Comparison of ENCODE assay signal across 18 mouse cellular contexts in the genomic region with DNA sequence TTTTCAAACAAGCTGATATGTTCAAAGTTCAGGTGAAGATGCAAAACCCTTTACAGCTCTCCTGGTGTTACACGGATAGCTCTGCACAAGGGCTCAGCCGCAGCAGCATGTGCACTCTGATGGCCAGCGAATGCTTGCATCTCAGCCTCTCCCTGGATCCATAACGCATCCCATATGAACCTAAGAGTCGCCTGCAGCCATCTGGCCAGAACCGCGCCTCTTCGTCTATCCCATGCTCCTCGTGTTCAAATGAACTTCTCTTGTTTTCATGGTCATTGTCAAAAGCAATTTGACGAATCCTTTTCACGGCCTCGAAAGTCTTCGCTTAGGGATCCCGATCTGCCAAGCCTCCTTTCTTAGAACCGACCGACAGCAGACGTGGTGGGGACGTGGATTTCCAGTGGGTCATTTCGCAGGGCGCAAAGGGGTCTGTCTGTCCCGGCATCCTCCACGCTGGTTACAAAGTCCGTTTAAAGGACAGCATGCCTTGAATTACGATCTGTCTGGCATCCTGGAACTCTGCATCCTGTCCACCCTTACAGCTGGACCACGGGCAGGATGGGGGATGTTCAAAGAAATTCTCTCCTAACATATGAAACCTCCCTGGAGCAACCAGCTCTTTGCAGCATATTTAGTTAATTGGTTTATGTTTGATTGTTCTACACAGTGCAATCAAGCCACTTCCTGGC. TPM values are rescaled to one million over a fixed set of nuclear protein-coding genes. Genes with fewer than 3 reads are reported as not detected.
DNase-seq lines count a peak whose midpoint lies in the region; ATAC-seq lines count a peak whose summit lies in the region.
"Had no signal": no experiment of that assay in that cellular context is flagged by ENCODE, and none has a peak within 500 bp of the region (broad histone marks: within the 10 kb centered on the region; RNA-seq: fewer than 3 reads in every experiment).

No protein-coding gene starts in this region.

- H3K27me3 ChIP-seq in kidney, embryonic 15.5 days: no peaks in the 10 kb centered on the region
- no peaks in the 10 kb centered on the region for H3K27me3 ChIP-seq in midbrain, embryonic 11.5 days (ENCODE audit: control insufficient read depth, insufficient read depth, low read length)
- no peaks in the 10 kb centered on the region for H3K27me3 ChIP-seq in midbrain, embryonic 10.5 days (ENCODE audit: low read depth, poor library complexity, severe bottlenecking)
- H3K27me3 ChIP-seq in limb, embryonic 10.5 days (ENCODE audit: low read depth, poor library complexity, severe bottlenecking): no peaks in the 10 kb centered on the region
- H3K27me3 ChIP-seq: midbrain, embryonic 15.5 days had no signal

- no peak overlapping the region for H3K4me3 ChIP-seq in kidney, embryonic 15.5 days (replicated peaks)
- no peak overlapping the region for H3K4me3 ChIP-seq in midbrain, embryonic 11.5 days (ENCODE audit: low read depth, low read length)
- no peak overlapping the region for H3K4me3 ChIP-seq in midbrain, embryonic 10.5 days
- peak overlapping the region; percentile 29 for H3K4me3 ChIP-seq in limb, embryonic 10.5 days
- H3K4me3 ChIP-seq: layer of hippocampus, adult 2 months; midbrain, embryonic 15.5 days had no signal

- no peaks in the 10 kb centered on the region for H3K36me3 ChIP-seq in kidney, embryonic 15.5 days
- no peaks in the 10 kb centered on the region for H3K36me3 ChIP-seq in midbrain, embryonic 11.5 days (ENCODE audit: control insufficient read depth, insufficient read depth, low read length)
- H3K36me3 ChIP-seq in midbrain, embryonic 10.5 days: no peaks in the 10 kb centered on the region
- H3K36me3 ChIP-seq in limb, embryonic 10.5 days: no peaks in the 10 kb centered on the region
- H3K36me3 ChIP-seq: midbrain, embryonic 15.5 days had no signal

- peak overlapping the region; percentile 39 for H3K27ac ChIP-seq in kidney, embryonic 15.5 days
- no peak overlapping the region for H3K27ac ChIP-seq in midbrain, embryonic 11.5 days (ENCODE audit: low read depth, low read length)
- no peak overlapping the region for H3K27ac ChIP-seq in midbrain, embryonic 10.5 days (replicated peaks)
- H3K27ac ChIP-seq in limb, embryonic 10.5 days: peak overlapping the region; percentile 79
- H3K27ac ChIP-seq: hindbrain, postnatal 0 days; layer of hippocampus, adult 2 months; midbrain, embryonic 15.5 days had no signal

- no peak overlapping the region for H3K9ac ChIP-seq in kidney, embryonic 15.5 days
- H3K9ac ChIP-seq in midbrain, embryonic 11.5 days (ENCODE audit: low read length): no peak overlapping the region
- H3K9ac ChIP-seq: forebrain, postnatal 0 days; midbrain, embryonic 15.5 days had no signal

- no peak for DNase-seq in kidney, postnatal 36 days
- DNase-seq in midbrain, embryonic 11.5 days (ENCODE audit: low spot score, missing footprints): peak; percentile 80
- no peak for DNase-seq in midbrain, embryonic 10.5 days (ENCODE audit: low spot score)
- DNase-seq in limb, embryonic 10.5 days (ENCODE audit: low spot score): peak; percentile 50
- DNase-seq in Muller cell, postnatal 12 days (ENCODE audit: inconsistent ontology term): no peak
- no peak for DNase-seq in ovary, postnatal 36 days (ENCODE audit: low spot score)
- DNase-seq: adrenal gland, postnatal 36 days; cerebellum, adult 2 months; forebrain, postnatal 0 days; heart, adult 11 months; heart, postnatal 4 days; left cerebral cortex, postnatal 4 days; right cerebral cortex, adult 18-20 months; thymus, postnatal 14 days had no signal

- peaks cover 11% of the 10 kb centered on the region; the same call in 1 of the 2 replicates for H3K4me1 ChIP-seq in kidney, embryonic 15.5 days
- H3K4me1 ChIP-seq in midbrain, embryonic 11.5 days (ENCODE audit: control insufficient read depth, insufficient read depth, low read length): no peaks in the 10 kb centered on the region
- 0 out of 2 replicates have a peak, but pooled peaks cover 6% of the 10 kb centered on the region for H3K4me1 ChIP-seq in midbrain, embryonic 10.5 days
- H3K4me1 ChIP-seq in limb, embryonic 10.5 days: peaks cover 27% of the 10 kb centered on the region
- H3K4me1 ChIP-seq: midbrain, embryonic 15.5 days had no signal

- no peaks in the 10 kb centered on the region for H3K9me3 ChIP-seq in kidney, embryonic 15.5 days (replicated peaks)
- no peaks in the 10 kb centered on the region for H3K9me3 ChIP-seq in midbrain, embryonic 11.5 days (ENCODE audit: control insufficient read depth, low read length)
- H3K9me3 ChIP-seq in midbrain, embryonic 10.5 days (replicated peaks): no peaks in the 10 kb centered on the region; the same call in 1 of the 2 replicates
- H3K9me3 ChIP-seq in limb, embryonic 10.5 days (replicated peaks): no peaks in the 10 kb centered on the region
- H3K9me3 ChIP-seq: midbrain, embryonic 15.5 days had no signal

- H3K4me2 ChIP-seq in kidney, embryonic 15.5 days: peak overlapping the region; percentile 26
- no peak overlapping the region for H3K4me2 ChIP-seq in midbrain, embryonic 11.5 days
- H3K4me2 ChIP-seq: midbrain, embryonic 15.5 days had no signal

- 0 out of 2 replicates have a peak, but pooled peaks have one; percentile 40 for ATAC-seq in kidney, embryonic 15.5 days (replicated peaks; ENCODE audit: low FRiP score)
- no peak for ATAC-seq in midbrain, embryonic 11.5 days (ENCODE audit: low FRiP score)
- ATAC-seq: forebrain, postnatal 0 days; hindbrain, postnatal 0 days; midbrain, embryonic 15.5 days had no signal

- 47% methylated on average over 25 of the region's 25 CpGs for WGBS in kidney, embryonic 15.5 days
- 76% methylated on average over 25 of the region's 25 CpGs for WGBS in midbrain, embryonic 11.5 days
- 73% methylated on average over 25 of the region's 25 CpGs for WGBS in midbrain, embryonic 10.5 days
- WGBS in limb, embryonic 10.5 days: 34% methylated on average over 25 of the region's 25 CpGs

RNA-seq across cellular contexts. Expression of gene Col26a1, which starts 12.0 kb away (rescaled TPM):
- 51.1 and 62.5 TPM in 2 replicates for polyA plus RNA-seq in kidney, embryonic 15.5 days (2015; fragmentation: Nextera tagmentation; extraction: Ambion mirVana)
- 18.8 and 21.9 TPM in 2 replicates for polyA plus RNA-seq in midbrain, embryonic 11.5 days (2014; fragmentation: Nextera tagmentation; extraction: Ambion mirVana)
- 38.0 and 44.3 TPM in 2 replicates for polyA plus RNA-seq in midbrain, embryonic 10.5 days (2016; fragmentation: Nextera tagmentation; extraction: Ambion mirVana)
- 128 TPM in 2 replicates for polyA plus RNA-seq in limb, embryonic 10.5 days (2016; fragmentation: Nextera tagmentation; extraction: Ambion mirVana)

RNA-seq across cellular contexts. Expression of gene Ift22, which starts 13.0 kb away (rescaled TPM):
- 74.0 and 78.8 TPM in 2 replicates for polyA plus RNA-seq in kidney, embryonic 15.5 days (2015; fragmentation: Nextera tagmentation; extraction: Ambion mirVana)
- 111 and 114 TPM in 2 replicates for polyA plus RNA-seq in midbrain, embryonic 11.5 days (2014; fragmentation: Nextera tagmentation; extraction: Ambion mirVana)
- 104 and 114 TPM in 2 replicates for polyA plus RNA-seq in midbrain, embryonic 10.5 days (2016; fragmentation: Nextera tagmentation; extraction: Ambion mirVana)
- polyA plus RNA-seq in limb, embryonic 10.5 days (2016; fragmentation: Nextera tagmentation; extraction: Ambion mirVana): 73.6 and 84.0 TPM in 2 replicates

RNA-seq across cellular contexts. Expression of gene Fis1, which starts 58.1 kb away (rescaled TPM):
- 284 and 294 TPM in 2 replicates for polyA plus RNA-seq in kidney, embryonic 15.5 days (2015; fragmentation: Nextera tagmentation; extraction: Ambion mirVana)
- polyA plus RNA-seq in midbrain, embryonic 11.5 days (2014; fragmentation: Nextera tagmentation; extraction: Ambion mirVana): 320 and 332 TPM in 2 replicates
- 271 and 306 TPM in 2 replicates for polyA plus RNA-seq in midbrain, embryonic 10.5 days (2016; fragmentation: Nextera tagmentation; extraction: Ambion mirVana)
- 262 and 277 TPM in 2 replicates for polyA plus RNA-seq in limb, embryonic 10.5 days (2016; fragmentation: Nextera tagmentation; extraction: Ambion mirVana)

Comparison
In these comparisons a context has a peak if more than half of its experiments do, and no peak if none do; other contexts are left out.
1. DNase-seq: peak in midbrain, embryonic 11.5 days (single experiment) and limb, embryonic 10.5 days (single experiment); none in kidney, postnatal 36 days (0 of 2), midbrain, embryonic 10.5 days (single experiment), Muller cell, postnatal 12 days (single experiment) and ovary, postnatal 36 days (single experiment).
2. H3K27ac ChIP-seq: peak in kidney, embryonic 15.5 days (single experiment) and limb, embryonic 10.5 days (single experiment); none in midbrain, embryonic 11.5 days (single experiment) and midbrain, embryonic 10.5 days (single experiment).